Mouse (Mus musculus) urinary bladder, adult 18-20 months (tissue): ENCODE data around the gene Rps18.

Experiments
- DNase-seq, 2 experiments: peaks; one replicate each; pipeline ENCODE4 v3.0.0; 2022; ENCODE audit warnings: low spot score in 2 of 2, mixed read lengths in 2 of 2

The Rps18 gene

DNA sequence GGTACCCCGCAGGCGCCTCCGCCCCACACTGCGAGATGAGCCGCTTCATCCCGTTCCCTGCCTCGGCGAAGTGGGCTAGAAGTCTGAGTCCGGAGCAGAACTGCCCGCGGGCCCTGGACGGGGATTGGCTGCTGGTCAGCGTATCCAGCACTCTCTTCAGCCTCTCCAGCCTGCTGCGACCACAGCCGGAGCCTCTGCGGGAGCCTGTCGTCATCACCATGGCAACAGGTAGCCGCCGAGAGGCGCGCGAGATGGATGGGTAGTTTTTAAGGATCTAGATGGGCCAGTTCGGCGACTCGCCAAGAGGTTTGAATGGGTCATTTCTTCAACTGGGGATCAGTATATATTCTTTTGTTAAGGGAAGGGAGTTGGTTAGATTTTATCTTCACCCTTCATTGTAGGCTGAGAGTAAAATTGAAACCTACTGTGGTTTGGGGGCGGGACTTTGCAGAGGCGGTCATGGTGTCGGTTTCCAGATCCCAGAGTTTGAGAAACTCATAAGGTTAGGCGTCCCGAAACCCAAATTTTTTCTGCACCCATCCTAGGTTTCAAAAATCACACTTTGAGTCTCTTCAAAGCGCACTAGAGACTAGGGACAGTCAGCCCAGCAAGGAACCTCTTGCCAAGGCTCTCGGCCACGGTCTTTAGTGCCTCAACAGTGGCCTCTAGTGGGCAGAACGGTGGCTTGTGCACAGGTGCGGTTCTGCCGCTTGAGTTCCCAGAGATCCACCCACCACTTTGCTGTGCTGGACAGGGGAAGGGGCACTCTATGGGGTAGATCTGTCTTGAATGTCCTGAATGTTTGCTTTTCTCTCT is 35.3 kb downstream of the Rps18 start:
- DNase-seq: peak; percentile 69 to 77

DNA sequence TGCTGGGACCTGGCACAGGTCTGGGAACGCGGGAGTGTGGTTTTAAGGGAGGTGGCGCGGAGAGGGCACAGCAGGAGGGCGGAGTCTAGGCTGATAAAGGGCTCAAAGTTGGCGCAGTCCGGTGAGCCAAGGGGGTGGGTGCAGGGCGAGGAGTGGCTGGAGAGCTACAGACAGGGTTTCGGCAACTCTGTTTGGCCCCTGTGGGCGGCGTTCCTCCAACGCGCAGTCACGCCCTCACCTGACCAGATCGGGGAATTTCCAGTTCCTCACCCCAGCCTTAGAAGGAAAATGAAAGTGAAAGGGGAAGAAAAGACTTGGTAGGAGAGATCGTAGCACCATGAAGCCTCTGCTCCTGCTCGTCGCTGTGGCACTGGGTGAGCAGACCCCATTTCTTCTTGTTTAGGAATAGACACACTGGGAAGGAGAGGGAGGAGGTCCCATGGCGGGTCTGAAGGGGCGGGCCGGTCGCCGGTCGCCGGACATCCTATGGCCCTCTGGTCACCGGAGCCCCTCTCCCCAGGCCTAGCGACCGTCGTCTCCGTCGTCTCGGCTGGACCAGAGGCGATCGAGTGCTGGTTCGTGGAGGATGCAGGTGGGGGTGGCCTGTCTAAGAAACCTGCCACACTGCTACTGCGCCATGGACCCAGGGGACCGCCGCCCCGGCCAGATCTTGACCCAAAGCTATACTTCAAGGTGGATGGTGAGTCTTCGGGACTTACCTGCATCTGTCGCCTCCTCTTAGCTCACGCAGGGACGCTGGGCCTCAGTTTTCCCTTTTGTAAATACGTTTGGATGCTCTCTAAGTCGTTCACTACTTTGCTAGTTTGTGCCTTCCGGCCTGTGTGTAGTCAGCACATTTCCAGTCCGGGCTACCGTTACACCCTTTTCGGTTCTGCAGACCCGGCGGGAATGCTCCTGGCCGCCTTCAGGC is 36.2 kb downstream of the Rps18 start:
- DNase-seq: peak; percentile 78 to 86

DNA sequence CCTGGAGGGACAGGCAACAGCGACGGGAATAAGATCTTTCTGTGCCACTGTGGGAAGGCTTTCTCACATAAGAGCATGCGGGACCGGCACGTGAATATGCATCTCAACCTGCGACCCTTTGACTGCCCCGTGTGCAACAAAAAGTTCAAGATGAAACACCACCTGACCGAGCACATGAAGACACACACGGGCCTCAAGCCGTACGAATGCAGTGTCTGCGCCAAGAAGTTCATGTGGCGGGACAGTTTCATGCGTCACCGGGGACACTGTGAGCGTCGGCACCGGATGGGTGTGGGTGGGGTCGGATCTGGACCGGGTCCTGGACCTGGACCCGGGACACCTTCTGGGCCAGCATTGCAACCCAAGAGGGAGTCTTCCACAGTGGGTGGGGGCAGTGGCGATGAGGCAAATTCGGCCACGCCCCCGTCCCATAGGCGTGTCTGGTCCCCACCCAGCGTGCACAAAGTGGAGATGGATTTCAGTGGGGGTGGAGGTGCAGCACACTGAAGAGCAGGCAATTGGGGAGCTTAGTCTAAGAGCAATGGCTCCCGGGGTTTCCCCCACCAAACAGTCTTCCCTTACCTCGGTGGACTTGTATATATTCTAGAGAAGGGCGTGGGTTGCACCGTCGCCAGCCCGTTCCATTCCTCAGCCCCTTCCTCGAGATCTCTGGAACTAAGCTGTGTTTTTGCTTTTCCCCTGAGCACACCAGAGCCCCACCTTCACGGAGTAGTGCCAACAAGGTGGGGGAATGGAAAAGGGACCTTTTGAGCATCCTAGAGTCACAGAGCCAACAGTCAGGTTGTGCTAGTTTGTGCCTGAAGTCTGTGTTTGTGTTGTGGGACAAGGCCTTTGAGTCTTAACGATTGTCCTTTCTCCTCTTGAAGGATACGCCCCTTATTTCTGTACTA is 37.3 kb downstream of the Rps18 start:
- DNase-seq: peak in 1 of 2 experiments; percentile 45

DNA sequence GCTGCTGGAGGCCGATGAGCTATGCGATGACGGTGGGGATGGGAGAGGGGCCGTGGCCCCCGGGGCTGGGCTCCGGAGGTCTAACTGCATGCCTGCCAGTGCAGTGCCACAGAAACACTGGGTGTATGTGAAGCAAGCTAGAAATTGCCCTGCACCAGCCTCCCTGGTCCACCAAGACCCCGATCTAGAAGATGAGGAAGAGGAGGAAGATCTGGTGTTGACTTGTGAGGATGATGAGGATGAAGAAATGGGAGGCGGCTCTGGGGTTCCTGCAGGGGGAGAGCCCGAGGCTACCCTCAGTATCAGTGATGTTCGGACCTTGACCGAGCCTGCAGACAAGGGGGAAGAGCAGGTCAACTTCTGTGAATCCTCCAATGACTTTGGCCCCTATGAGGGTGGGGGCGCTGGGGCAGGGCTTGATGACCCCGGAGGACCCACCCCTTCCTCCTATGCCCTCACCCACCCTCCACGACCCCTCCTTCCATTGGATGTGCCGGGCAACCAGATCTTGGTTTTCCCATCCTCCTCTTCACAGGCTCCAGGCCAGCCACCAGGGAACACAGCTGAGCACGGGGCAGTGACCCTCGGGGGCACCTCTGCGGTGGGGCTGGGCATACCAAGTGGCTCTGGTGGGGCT is 38.0 kb downstream of the Rps18 start:
- DNase-seq: no peak

DNA sequence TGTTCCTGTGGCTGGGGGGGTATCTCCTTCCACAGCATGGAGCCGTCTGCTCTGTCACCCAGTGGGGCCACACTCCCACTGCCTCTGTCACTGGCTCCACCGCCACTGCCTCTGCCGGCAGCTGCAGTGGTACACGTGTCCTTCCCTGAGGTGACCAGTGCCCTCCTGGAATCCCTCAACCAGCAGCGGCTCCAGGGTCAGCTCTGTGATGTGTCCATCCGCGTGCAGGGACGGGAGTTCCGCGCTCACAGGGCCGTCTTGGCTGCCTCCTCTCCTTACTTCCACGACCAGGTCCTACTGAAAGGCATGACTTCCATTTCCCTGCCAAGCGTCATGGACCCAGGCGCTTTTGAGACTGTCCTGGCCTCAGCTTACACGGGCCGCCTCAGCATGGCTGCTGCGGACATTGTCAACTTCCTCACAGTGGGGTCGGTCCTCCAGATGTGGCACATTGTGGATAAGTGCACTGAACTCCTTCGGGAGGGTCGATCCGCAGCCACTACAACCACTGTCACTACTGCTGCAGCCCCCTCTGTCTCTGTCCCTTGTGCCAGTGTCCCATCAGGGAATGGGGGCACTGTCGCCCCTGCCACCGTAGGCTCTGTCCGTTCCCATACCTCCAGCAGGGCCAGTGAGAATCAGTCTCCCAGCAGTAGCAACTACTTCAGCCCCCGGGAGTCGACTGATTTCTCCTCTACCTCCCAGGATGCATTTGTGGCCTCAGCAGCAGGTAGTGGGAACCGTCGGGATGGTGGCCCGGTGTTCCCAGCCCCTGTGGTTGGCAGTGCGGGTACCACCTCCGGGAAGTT is 38.8 kb downstream of the Rps18 start:
- no peak for DNase-seq

DNA sequence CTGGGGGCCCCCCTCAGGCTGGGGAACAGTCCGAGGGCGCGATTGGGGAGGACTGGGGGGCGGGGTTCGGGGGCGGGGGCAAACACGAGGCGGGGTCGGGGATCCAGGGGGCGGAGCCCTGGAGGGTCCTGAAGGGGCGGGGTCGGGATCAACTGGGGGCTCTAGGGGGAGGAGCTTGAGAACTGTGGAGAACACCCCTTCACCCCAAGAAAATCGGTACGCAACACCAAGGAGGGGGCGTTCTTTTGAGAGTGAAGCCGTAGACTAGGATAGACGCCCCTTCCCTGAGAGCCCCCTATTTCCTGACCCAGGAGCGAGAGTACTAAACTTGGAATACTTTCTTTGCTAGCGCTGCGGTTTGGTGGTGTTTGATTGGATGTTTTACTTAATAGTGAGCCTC is 39.5 kb downstream of the Rps18 start:
- no peak for DNase-seq

DNA sequence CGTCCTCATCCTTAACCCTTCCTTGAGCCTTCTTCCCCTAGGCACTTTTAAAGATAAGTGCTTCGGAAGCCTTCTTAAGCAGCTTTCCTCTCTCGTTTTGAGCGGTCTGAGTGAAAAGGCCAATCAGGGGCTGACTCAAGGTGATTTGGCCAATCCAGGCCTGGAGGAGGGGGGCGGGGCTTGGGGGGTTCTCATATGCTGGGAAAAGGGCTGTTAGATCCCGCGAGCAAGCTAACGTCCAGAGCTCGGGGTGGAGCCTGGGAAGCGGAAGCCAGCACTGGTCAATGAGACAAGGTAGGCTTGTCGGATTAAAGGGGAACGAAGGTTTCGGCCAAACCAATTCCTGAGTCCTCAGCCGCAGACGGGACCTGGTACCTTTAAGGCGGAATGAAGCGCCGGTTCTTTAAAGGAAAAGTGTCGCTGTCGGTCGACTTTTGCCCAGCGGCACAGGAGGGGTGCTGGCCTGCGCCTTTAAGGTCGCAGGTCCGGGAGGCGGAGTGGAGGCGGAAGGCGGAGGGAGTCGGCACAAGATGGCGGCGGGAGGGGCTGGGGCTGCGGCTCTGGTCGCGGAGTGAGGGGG is 40.0 kb downstream of the Rps18 start, which contains the start of the genes Tapbp and Zbtb22:
Gene Tapbp (plus strand): TSS at position 229 of the 580 bp plus-strand sequence.
Gene Zbtb22 (plus strand): TSS at position 234 of the 580 bp plus-strand sequence.
- DNase-seq: peak; percentile 80 to 95

DNA sequence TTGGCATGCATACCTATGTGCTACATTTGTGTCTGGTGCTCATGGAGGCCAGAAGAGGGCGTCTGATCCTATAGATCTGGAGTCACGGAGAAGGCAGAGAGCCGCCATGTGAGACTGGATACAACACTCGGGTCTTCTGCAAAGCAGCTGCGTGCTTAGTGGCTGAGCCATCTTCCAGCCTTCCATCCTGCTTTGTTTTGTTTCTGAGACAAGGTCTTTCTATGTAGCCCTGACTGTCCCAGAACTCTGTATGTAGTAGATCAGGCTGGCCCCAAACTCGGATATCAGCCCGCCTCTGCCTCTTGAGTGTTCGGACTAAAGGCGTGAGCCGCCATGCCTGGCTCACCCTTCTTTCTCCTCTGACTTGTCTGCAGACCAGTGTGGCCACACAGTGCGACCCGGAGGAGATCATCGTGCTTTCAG is 40.8 kb downstream of the Rps18 start:
- no peak for DNase-seq

DNA sequence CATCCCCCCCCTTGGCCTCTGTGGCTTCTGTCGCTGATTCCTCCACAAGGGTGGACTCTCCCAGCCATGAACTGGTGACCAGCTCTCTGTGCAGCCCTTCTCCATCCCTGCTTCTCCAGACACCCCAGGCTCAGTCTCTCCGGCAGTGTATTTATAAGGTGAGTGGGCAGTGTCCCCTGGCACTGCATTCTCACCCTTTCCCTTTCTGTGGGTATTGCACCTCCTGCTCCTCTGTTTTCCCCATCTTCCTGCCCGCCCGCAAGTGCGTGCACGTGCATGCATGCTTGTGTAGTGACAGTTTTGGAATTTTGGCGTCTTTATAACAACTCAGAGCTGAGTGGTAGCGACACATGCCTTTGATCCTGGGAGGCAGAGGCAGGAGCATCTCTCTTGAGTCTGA is 41.9 kb downstream of the Rps18 start:
- DNase-seq: no peak

DNA sequence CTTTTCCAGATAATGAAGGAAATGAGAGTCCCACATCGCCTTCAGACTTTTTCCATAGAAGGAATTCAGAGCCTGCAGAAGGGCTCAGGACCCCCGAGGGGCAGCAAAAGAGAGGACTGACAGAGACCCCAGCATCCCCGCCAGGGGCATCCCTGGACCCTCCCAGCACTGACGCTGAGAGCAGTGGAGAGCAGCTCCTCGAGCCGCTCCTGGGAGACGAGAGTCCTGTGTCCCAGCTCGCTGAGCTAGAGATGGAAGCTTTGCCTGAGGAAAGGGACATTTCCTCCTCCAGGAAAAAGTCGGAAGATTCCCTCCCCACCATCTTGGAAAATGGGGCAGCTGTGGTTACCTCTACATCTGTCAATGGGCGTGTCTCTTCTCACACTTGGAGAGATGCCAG is 42.5 kb downstream of the Rps18 start:
- DNase-seq: no peak

DNA sequence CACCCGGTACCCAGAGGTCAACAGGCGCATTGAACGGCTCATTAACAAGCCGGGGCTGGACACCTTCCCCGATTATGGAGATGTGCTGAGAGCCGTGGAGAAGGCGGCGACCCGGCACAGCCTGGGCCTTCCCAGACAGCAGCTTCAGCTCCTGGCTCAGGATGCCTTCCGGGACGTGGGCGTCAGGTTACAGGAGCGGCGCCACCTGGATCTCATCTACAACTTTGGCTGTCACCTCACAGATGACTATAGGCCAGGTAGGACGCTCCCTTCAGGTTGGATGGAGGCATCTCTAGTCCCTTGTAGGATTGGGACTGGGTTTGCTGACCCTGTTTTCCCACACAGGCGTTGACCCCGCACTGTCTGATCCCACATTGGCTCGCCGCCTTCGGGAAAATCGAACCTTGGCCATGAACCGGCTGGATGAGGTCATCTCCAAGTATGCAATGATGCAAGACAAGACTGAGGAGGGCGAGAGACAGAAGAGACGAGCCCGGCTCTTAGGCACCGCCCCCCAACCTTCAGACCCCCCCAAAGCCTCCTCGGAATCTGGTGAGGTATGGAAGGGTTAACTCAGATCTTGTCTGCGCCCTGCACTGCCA is 43.9 kb downstream of the Rps18 start:
- no peak for DNase-seq

DNA sequence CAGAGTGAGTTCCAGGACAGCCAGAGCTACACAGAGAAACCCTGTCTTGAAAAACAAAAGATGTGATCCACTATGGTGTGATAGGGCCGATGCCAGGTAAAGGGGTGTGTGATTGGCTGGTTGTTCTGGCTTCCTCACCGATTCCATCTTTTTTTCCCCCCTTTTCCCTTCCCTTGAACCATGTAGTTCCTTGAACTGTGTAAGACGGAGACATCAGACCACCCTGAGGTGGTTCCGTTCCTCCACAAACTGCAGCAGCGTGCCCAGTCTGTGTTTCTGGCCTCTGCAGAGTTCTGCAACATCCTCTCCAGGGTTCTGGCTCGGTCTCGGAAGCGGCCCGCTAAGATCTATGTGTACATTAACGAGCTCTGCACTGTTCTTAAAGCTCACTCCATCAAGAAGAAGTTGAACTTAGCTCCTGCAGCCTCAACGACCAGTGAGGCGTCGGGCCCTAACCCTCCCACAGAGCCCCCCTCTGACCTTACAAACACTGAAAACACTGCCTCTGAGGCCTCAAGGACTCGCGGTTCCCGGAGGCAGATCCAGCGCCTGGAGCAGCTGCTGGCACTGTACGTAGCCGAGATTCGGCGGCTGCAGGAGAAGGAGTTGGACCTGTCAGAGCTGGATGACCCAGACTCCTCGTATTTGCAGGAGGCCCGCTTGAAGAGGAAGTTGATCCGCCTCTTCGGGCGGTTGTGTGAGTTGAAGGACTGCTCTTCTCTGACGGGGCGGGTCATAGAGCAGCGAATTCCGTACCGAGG is 44.6 kb downstream of the Rps18 start:
- no peak for DNase-seq

DNA sequence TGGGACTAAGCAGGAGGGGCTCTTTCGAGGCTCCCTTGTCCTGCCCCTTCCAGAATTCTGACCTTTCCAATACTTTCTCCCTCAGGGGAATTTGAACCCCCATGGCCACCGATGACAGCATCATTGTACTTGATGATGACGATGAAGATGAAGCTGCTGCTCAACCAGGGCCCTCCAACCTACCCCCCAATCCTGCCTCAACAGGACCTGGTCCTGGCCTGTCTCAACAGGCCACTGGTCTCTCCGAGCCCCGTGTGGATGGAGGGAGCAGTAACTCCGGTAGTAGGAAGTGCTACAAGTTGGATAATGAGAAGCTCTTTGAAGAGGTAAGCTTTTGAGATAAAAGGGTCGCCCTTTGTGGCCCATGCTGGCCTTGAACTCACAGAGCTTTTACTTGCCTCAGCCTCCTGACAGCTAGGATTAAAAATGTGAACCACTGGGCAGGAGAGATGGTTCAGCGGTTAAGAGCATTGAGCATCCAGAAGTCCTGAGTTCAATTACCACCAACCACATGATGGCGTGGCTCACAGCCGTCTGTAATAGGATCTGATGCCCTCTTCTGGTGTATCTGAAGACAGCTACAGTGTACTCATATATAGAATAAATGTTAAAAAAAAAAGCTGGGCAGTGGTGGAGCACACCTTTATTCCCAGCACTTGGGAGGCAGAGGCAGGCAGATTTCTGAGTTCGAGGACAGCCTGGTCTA is 45.3 kb downstream of the Rps18 start:
- DNase-seq: no peak

DNA sequence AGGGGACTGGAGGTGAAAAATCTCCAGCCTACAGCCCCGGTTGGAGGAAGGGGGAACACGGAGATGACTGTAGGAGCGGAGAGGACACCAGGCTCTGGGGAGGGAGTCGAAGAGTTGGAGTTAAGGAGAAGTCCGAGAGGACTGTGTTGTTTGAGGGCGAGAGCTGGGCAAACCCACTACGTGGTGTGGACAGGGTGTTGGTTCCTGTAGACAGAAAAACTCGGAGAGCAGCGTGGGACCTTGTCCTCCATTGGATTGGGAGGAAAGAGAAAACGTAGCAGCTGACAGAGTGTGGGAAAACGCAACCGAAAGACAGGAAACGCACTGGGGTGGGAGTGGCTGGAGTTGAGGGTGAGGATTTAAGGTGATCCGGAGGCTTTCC is 45.9 kb downstream of the Rps18 start:
- DNase-seq: peak in 1 of 2 experiments; percentile 63

DNA sequence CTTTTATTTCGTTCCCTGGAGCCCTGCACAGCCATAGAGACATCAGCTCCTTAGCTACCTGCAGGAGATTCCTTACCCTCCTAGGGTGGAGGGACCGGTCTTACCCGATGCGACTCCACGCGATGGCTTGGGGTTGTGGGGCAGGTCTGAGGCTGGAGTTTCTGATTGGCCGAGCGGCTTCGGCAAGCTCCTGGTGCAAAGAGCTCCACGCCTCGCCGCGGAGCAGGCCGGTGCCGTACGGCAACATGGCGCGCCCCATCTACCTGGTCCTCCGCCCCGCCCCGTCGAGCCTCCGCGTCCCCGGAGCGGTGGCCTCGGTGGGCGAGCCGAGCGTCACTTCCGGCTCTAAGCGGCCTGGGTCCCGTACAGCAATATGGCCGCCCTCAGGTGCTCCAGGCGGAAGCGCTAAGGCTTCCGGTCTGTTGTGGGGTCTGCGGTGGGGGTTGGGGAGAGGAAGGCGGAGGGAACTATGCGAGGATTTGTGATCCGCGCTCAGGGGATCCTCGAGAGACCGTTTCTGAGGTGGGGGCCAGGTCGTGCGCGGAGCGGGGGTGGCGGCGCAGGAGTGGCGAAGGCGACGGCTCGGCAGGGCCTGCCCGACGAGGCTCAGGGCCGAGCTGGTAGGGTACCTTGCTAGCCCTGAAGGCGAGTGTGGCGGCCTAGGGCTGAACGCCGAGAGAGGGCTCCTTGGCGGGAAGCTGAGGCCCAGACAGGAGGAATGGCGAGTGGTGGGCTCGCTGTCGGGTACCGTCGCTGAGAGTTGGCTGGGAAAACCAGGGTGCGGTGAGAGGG is 46.5 kb downstream of the Rps18 start, which contains the start of gene Daxx:
Gene Daxx (plus strand): TSS at position 338 of the 792 bp plus-strand sequence.
- peak; percentile 98 to 99 for DNase-seq

DNA sequence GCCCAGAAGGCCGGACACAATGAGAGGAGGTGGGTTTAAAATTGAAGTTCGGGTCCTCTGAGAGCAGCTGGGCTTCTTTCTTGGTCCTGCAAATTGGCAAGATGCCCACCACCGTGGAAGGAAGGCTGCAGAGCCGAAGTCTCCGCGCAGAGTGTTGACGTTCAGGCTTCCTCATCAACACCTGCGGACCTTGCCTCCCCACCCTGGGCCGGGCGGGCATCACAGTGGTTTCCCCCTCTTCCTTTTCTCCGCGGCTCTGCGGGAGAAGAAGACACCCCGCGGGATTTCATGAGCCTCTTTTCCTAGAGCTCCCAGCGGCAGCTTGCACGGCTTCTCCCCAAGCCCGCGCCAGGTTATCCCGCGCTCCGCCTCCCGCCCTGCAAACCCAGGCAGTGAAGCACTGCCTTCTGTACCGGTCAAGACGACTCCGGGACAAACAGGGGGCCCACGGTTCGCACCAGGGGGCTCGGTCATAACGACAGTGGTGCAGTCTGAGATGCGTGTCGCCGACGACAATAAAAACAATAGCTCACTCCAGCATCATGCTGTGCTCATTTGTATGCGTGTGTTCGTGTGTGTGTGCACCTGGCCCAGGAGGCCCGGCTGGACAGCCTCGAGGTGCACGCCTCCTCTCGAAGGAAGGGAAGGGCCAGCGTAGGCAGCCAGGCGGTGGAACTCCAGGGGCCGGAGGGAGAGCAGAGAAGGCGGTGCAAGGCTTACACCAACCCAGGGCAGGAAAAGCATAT is 47.3 kb downstream of the Rps18 start:
- peak in 1 of 2 experiments; percentile 59 for DNase-seq
